20 mouse cellular contexts compared by ENCODE assay signal in genomic region chr7:98501078-98501477, GRCm38 (mm10). TPM values are rescaled to one million over a fixed set of nuclear protein-coding genes. Genes with fewer than 3 reads are reported as not detected.
A peak's percentile ranks its signal among the peaks of the same experiment; 100 is the strongest.
DNase-seq lines count a peak whose midpoint lies in the region; ATAC-seq lines count a peak whose summit lies in the region.
"Had no signal": no experiment of that assay in that cellular context is flagged by ENCODE, and none has a peak within 500 bp of the region (broad histone marks: within the 10 kb centered on the region; RNA-seq: fewer than 3 reads in every experiment).

No protein-coding gene starts in this region.

- WGBS in heart, embryonic 16.5 days: 93% methylated on average over 7 of the region's 7 CpGs
- 91% methylated on average over 7 of the region's 7 CpGs for WGBS in midbrain, embryonic 10.5 days
- 77% methylated on average over 7 of the region's 7 CpGs for WGBS in midbrain, embryonic 15.5 days

- H3K27ac ChIP-seq in heart, embryonic 16.5 days (ENCODE audit: low read length): peak overlapping the region; percentile 39; the same call in 1 of the 2 replicates
- 0 out of 2 replicates have a peak overlapping the region, but pooled peaks have one; percentile 23 for H3K27ac ChIP-seq in midbrain, embryonic 10.5 days (replicated peaks)
- no peak overlapping the region for H3K27ac ChIP-seq in midbrain, embryonic 15.5 days
- H3K27ac ChIP-seq: forebrain, embryonic 12.5 days; lung, embryonic 15.5 days had no signal

- no peaks in the 10 kb centered on the region for H3K27me3 ChIP-seq in heart, embryonic 16.5 days (ENCODE audit: control insufficient read depth, insufficient read depth, low read length)
- H3K27me3 ChIP-seq in midbrain, embryonic 10.5 days (ENCODE audit: low read depth, poor library complexity, severe bottlenecking): no peaks in the 10 kb centered on the region
- no peaks in the 10 kb centered on the region for H3K27me3 ChIP-seq in midbrain, embryonic 15.5 days (replicated peaks)
- H3K27me3 ChIP-seq: forebrain, embryonic 12.5 days; lung, embryonic 15.5 days had no signal

- H3K36me3 ChIP-seq in heart, embryonic 16.5 days (ENCODE audit: control insufficient read depth, insufficient read depth): no peaks in the 10 kb centered on the region
- H3K36me3 ChIP-seq in midbrain, embryonic 10.5 days: no peaks in the 10 kb centered on the region
- H3K36me3 ChIP-seq in midbrain, embryonic 15.5 days (replicated peaks): no peaks in the 10 kb centered on the region
- H3K36me3 ChIP-seq: forebrain, embryonic 12.5 days; hindbrain, embryonic 10.5 days; lung, embryonic 15.5 days had no signal

- no peak overlapping the region for H3K4me3 ChIP-seq in heart, embryonic 16.5 days (ENCODE audit: low read length)
- H3K4me3 ChIP-seq in midbrain, embryonic 10.5 days: no peak overlapping the region
- no peak overlapping the region for H3K4me3 ChIP-seq in midbrain, embryonic 15.5 days
- H3K4me3 ChIP-seq: erythroblast, embryonic 14.5 days; forebrain, embryonic 12.5 days; hindbrain, embryonic 10.5 days; liver, embryonic 12.5 days; lung, embryonic 15.5 days had no signal

- H3K9ac ChIP-seq in heart, embryonic 16.5 days (ENCODE audit: low read length): no peak overlapping the region
- no peak overlapping the region for H3K9ac ChIP-seq in midbrain, embryonic 15.5 days
- H3K9ac ChIP-seq: forebrain, embryonic 12.5 days; liver, embryonic 12.5 days; lung, embryonic 15.5 days had no signal

- intact Hi-C loops in heart, postnatal 36 days (cut with DNase I): no loop called here

- H3K4me2 ChIP-seq in heart, embryonic 16.5 days (ENCODE audit: low read depth, low read length): no peak overlapping the region
- H3K4me2 ChIP-seq in midbrain, embryonic 15.5 days: no peak overlapping the region
- H3K4me2 ChIP-seq: forebrain, embryonic 12.5 days; liver, embryonic 12.5 days; lung, embryonic 15.5 days had no signal

- ATAC-seq in heart, embryonic 16.5 days (replicated peaks; ENCODE audit: extremely low read depth, insufficient read depth, low FRiP score): no peak
- ATAC-seq in midbrain, embryonic 15.5 days (replicated peaks): no peak
- ATAC-seq: activated CD4-positive, CD25-positive, alpha-beta regulatory T cell, adult 4 months had no signal

- no peaks in the 10 kb centered on the region for H3K9me3 ChIP-seq in heart, embryonic 16.5 days (replicated peaks; ENCODE audit: control insufficient read depth, low read length)
- no peaks in the 10 kb centered on the region for H3K9me3 ChIP-seq in midbrain, embryonic 10.5 days (replicated peaks)
- H3K9me3 ChIP-seq in midbrain, embryonic 15.5 days: no peaks in the 10 kb centered on the region
- H3K9me3 ChIP-seq: forebrain, embryonic 12.5 days; hindbrain, embryonic 10.5 days; liver, embryonic 12.5 days; lung, embryonic 15.5 days had no signal

- DNase-seq in cerebellum, adult 11-12 months: peak; percentile 3
- DNase-seq in cerebellum, postnatal 10 days: no peak
- DNase-seq in heart, postnatal 36 days: no peak
- no peak for DNase-seq in midbrain, embryonic 10.5 days (ENCODE audit: low spot score)
- peak; percentile 19 for DNase-seq in induced T-regulatory cell, adult 2 months (ENCODE audit: low read depth)
- DNase-seq in thymus, postnatal 0 days (ENCODE audit: low spot score): no peak
- DNase-seq: adrenal gland, adult 8-10 months; cerebellum, adult 8-10 months; kidney, adult 8-10 months; left cerebral cortex, postnatal 4 days; lung, postnatal 4 days had no signal

- H3K4me1 ChIP-seq in heart, embryonic 16.5 days (ENCODE audit: control insufficient read depth, insufficient read depth, low read length): peaks cover 16% of the 10 kb centered on the region
- peaks cover 54% of the 10 kb centered on the region for H3K4me1 ChIP-seq in midbrain, embryonic 10.5 days
- peaks cover 18% of the 10 kb centered on the region; the same call in 1 of the 2 replicates for H3K4me1 ChIP-seq in midbrain, embryonic 15.5 days

RNA-seq across cellular contexts. Expression of gene Lrrc32, which starts 12.0 kb away (rescaled TPM):
- 7.7 and 8.3 TPM in 2 replicates for polyA plus RNA-seq in heart, embryonic 16.5 days (2015; fragmentation: Nextera tagmentation; extraction: Ambion mirVana)
- 10 to 100 TPM; 14.6 to 15.8 TPM for total RNA-seq in heart, postnatal 36 days (2021)
- 5.2 and 5.7 TPM in 2 replicates for polyA plus RNA-seq in midbrain, embryonic 10.5 days (2016; fragmentation: Nextera tagmentation; extraction: Ambion mirVana)
- 5.0 and 5.5 TPM in 2 replicates for polyA plus RNA-seq in midbrain, embryonic 15.5 days (2015; fragmentation: Nextera tagmentation; extraction: Ambion mirVana)
- 3.0 and 3.4 TPM in 2 replicates for polyA plus RNA-seq in thymus, postnatal 0 days (2015; fragmentation: Nextera tagmentation; extraction: Ambion mirVana)
- total RNA-seq: megakaryocyte-erythroid progenitor cell, adult 5-6 weeks had no signal

Comparison
In these comparisons a context has a peak if more than half of its experiments do, and no peak if none do; other contexts are left out.
1. DNase-seq: peak in cerebellum, adult 11-12 months (single experiment) and induced T-regulatory cell, adult 2 months (single experiment); none in cerebellum, postnatal 10 days (0 of 2), heart, postnatal 36 days (0 of 2), midbrain, embryonic 10.5 days (single experiment) and thymus, postnatal 0 days (single experiment).